Mouse (Mus musculus) lung, postnatal 0 days (tissue): ENCODE results near the gene Zdhhc16.

ENCODE experiments used
- CTCF ChIP-seq: IDR thresholded peaks from 2 replicates; pipeline ENCODE4 v1.5.1; 2016; ENCODE audit warnings: antibody characterized with exemption, mild to moderate bottlenecking
- EP300 ChIP-seq: IDR thresholded peaks from 2 replicates; pipeline ENCODE4 v1.6.1; 2016; ENCODE audit warnings: antibody characterized with exemption, mild to moderate bottlenecking, control low read depth

- TF ChIP-seq CTCF (no peak), EP300 (no peak)
Observed at GRCm38 (mm10) chr19:41911178-41912073, 21.9 kb upstream of the Zdhhc16 start, which contains the start of gene Pgam1.
